Mouse (Mus musculus): ENCODE measurements around the gene Pdgfd. TPM values are rescaled to one million over a fixed set of nuclear protein-coding genes. Genes with fewer than 3 reads are reported as not detected.
A peak's percentile ranks its signal among the peaks of the same experiment; 100 is the strongest.

The Pdgfd gene
- polyA plus RNA-seq, 1 experiment from 2014 or later = 2.3 TPM

DNA sequence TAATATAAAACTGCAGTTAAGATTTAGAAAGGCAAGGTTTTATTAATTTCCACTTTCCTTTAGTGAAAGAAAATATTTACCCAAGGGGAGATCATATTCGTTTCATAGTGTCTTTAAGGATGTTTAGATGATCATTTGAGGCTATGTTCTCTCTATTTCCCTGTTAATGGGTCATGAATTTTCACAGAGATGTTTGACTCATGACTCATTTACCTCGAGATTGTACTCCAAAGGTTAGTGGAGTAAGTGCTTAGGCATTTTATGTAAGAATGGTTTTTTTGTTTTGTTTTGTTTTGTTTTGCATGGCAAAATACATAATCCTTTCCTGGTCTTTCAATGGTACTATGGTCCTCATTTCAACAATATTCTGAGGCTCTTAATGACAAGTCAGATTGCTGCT is 167.9 kb downstream of the Pdgfd start:
- Histone ChIP-seq H3K9ac (ENCODE audit: low read length) (no peak overlapping the region), H3K36me3 (ENCODE audit: control insufficient read depth, insufficient read depth, low read length) (no peaks in the 10 kb centered on the region), H3K9me3 (ENCODE audit: control insufficient read depth, low read length) (no peaks in the 10 kb centered on the region), H3K4me3 (ENCODE audit: low read depth, low read length) (no peak overlapping the region), H3K4me1 (replicated peaks; ENCODE audit: control insufficient read depth, insufficient read depth, low read length) (no peaks in the 10 kb centered on the region), H3K27me3 (ENCODE audit: control insufficient read depth, insufficient read depth, low read length) (no peaks in the 10 kb centered on the region), H3K4me2 (ENCODE audit: low read depth, low read length, severe bottlenecking) (no peak overlapping the region), H3K27ac (ENCODE audit: low read depth, low read length) (no peak overlapping the region)
- no peak for DNase-seq (ENCODE audit: low spot score)
- WGBS = 71% methylated on average over 2 of the region's 2 CpGs
- no peak for ATAC-seq (replicated peaks; ENCODE audit: low FRiP score)

DNA sequence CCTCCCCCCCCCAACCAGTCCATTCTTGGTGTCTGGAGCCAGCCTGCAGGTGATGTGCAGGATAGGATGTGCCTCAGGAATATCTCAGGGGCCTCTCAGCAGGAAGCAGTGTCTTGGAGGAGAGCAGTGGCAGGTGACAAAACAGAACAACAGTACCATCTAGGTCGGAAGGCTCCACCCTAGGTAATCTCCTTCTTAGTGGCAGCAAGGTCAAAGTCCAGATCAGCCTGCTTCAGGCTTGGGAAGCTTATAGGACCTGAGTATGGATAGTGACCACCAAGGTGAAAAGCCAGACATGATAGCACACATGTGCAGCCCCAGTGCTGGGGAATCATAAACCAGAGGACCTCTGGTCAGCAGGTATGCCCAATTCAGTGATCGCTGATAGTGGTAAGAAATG is 169.5 kb downstream of the Pdgfd start:
- H3K27ac ChIP-seq (ENCODE audit: low read depth, low read length) = no peak overlapping the region
- H3K4me1 ChIP-seq (replicated peaks; ENCODE audit: control insufficient read depth, insufficient read depth, low read length) = no peaks in the 10 kb centered on the region
- H3K27me3 ChIP-seq (ENCODE audit: control insufficient read depth, insufficient read depth, low read length) = no peaks in the 10 kb centered on the region
- WGBS = 75% methylated on average over 2 of the region's 2 CpGs
- no peaks in the 10 kb centered on the region for H3K36me3 ChIP-seq (ENCODE audit: control insufficient read depth, insufficient read depth, low read length)
- ATAC-seq (replicated peaks; ENCODE audit: low FRiP score) (no peak), DNase-seq (ENCODE audit: low spot score) (no peak)
- H3K9ac ChIP-seq (ENCODE audit: low read length) = no peak overlapping the region
- H3K4me2 ChIP-seq (ENCODE audit: low read depth, low read length, severe bottlenecking) = no peak overlapping the region
- no peak overlapping the region for H3K4me3 ChIP-seq (ENCODE audit: low read depth, low read length)
- H3K9me3 ChIP-seq (ENCODE audit: control insufficient read depth, low read length) = no peaks in the 10 kb centered on the region

DNA sequence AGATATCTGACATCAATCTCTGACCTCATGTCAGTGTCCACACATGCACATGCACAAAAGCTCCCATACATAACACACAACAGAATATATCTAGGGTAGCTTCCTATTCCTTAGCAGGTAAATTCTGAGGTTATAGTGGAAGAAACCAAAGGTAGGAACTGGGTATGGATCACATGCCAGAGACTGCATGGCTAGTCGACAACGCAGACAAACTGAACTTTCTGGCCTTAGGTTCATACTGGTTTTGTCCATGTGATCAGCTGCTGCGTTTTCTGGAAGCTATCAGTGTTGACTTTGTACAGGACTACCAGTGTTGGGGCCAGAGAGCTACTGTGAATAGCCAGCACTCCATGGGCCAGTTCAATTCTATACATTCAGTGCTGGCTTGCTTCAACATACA is 170.0 kb downstream of the Pdgfd start:
- Histone ChIP-seq H3K9me3 (ENCODE audit: control insufficient read depth, low read length) (no peaks in the 10 kb centered on the region), H3K4me3 (ENCODE audit: low read depth, low read length) (no peak overlapping the region), H3K9ac (ENCODE audit: low read length) (no peak overlapping the region), H3K27me3 (ENCODE audit: control insufficient read depth, insufficient read depth, low read length) (no peaks in the 10 kb centered on the region), H3K4me2 (ENCODE audit: low read depth, low read length, severe bottlenecking) (no peak overlapping the region), H3K4me1 (replicated peaks; ENCODE audit: control insufficient read depth, insufficient read depth, low read length) (no peaks in the 10 kb centered on the region), H3K36me3 (ENCODE audit: control insufficient read depth, insufficient read depth, low read length) (no peaks in the 10 kb centered on the region), H3K27ac (ENCODE audit: low read depth, low read length) (no peak overlapping the region)
- DNase-seq (ENCODE audit: low spot score) (no peak), ATAC-seq (replicated peaks; ENCODE audit: low FRiP score) (no peak)
- 89% methylated on average over 3 of the region's 3 CpGs for WGBS

DNA sequence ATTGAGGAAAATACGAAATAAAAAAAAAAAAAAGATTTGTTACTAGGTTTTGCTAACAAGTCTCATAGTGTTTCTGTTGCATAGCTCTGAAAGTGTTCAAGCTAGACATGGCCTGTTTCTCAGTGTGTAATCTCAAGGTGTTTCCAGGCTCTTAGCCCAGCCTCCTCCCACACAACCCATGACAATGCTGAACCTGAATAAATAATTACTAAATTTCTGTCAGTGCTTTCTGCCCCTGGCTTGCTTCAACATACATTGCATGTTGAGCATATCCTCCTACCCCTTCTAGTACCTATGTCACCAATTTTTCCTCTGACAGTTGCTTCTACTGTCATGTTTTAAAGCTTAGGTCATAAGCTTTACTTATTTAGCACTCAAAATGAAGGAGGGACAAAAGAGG is 171.0 kb downstream of the Pdgfd start:
- Histone ChIP-seq H3K4me1 (replicated peaks; ENCODE audit: control insufficient read depth, insufficient read depth, low read length) (no peaks in the 10 kb centered on the region; the same call in 1 of the 2 replicates), H3K4me3 (ENCODE audit: low read depth, low read length) (no peak overlapping the region), H3K27ac (ENCODE audit: low read depth, low read length) (no peak overlapping the region), H3K36me3 (ENCODE audit: control insufficient read depth, insufficient read depth, low read length) (no peaks in the 10 kb centered on the region), H3K27me3 (ENCODE audit: control insufficient read depth, insufficient read depth, low read length) (no peaks in the 10 kb centered on the region), H3K4me2 (ENCODE audit: low read depth, low read length, severe bottlenecking) (no peak overlapping the region), H3K9me3 (ENCODE audit: control insufficient read depth, low read length) (no peaks in the 10 kb centered on the region), H3K9ac (ENCODE audit: low read length) (no peak overlapping the region)
- WGBS = 79% methylated on average over 1 of the region's 1 CpGs
- no peak for DNase-seq (ENCODE audit: low spot score)
- ATAC-seq (replicated peaks; ENCODE audit: low FRiP score) = no peak

DNA sequence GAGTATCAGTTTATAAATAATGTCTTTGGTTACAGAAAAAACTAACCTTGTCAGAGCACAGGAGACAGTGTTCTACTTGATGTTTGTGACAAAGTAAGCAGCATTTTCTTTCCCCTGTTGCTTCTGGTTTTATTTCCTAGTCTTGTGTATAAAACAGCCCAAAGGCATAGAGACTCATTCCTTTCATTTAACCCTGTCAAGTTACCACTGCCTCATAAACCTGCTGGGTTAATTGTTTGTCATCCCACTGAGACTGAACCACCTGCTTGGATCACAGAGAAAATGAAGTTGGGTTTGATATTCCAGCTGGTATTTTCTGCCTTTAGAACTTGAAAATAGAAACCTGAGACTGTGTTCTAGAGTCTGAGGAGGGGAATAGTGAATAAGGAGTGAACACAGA is 172.4 kb downstream of the Pdgfd start:
- ATAC-seq (replicated peaks; ENCODE audit: low FRiP score) (no peak), DNase-seq (ENCODE audit: low spot score) (no peak)
- H3K36me3 ChIP-seq (ENCODE audit: control insufficient read depth, insufficient read depth, low read length) = no peaks in the 10 kb centered on the region
- no peaks in the 10 kb centered on the region; the same call in 1 of the 2 replicates for H3K4me1 ChIP-seq (replicated peaks; ENCODE audit: control insufficient read depth, insufficient read depth, low read length)
- H3K4me3 ChIP-seq (ENCODE audit: low read depth, low read length) = no peak overlapping the region
- H3K9me3 ChIP-seq (ENCODE audit: control insufficient read depth, low read length) = no peaks in the 10 kb centered on the region
- no peak overlapping the region for H3K27ac ChIP-seq (ENCODE audit: low read depth, low read length)
- H3K4me2 ChIP-seq (ENCODE audit: low read depth, low read length, severe bottlenecking) = no peak overlapping the region
- H3K9ac ChIP-seq (ENCODE audit: low read length) = no peak overlapping the region
- no peaks in the 10 kb centered on the region for H3K27me3 ChIP-seq (ENCODE audit: control insufficient read depth, insufficient read depth, low read length)

DNA sequence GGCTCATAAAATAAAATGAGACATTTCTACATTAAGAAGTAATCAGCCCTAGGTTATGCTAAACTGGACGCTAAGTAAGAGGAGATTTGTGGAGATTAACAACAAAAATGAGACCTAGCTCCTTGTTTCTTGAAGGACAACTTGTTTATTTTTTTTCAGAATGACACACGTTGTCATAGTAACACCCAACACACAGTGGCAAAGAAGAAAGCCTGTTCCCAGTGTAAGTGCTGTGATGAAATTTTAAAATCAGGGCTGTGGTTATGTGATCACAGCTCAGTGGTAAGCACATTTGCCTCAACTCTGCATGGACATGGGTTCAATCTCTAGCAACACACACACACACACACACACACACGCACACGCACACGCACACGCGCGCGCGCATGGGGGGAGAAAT is 174.5 kb downstream of the Pdgfd start:
- DNase-seq (ENCODE audit: low spot score) = no peak
- Histone ChIP-seq H3K9me3 (ENCODE audit: control insufficient read depth, low read length) (no peaks in the 10 kb centered on the region), H3K36me3 (ENCODE audit: control insufficient read depth, insufficient read depth, low read length) (no peaks in the 10 kb centered on the region), H3K9ac (ENCODE audit: low read length) (no peak overlapping the region), H3K4me2 (ENCODE audit: low read depth, low read length, severe bottlenecking) (no peak overlapping the region), H3K27ac (ENCODE audit: low read depth, low read length) (no peak overlapping the region), H3K4me1 (replicated peaks; ENCODE audit: control insufficient read depth, insufficient read depth, low read length) (no peaks in the 10 kb centered on the region; the same call in 1 of the 2 replicates), H3K4me3 (ENCODE audit: low read depth, low read length) (no peak overlapping the region), H3K27me3 (ENCODE audit: control insufficient read depth, insufficient read depth, low read length) (no peaks in the 10 kb centered on the region)
- 89% methylated on average over 10 of the region's 10 CpGs for WGBS
- no peak for ATAC-seq (replicated peaks; ENCODE audit: low FRiP score)

DNA sequence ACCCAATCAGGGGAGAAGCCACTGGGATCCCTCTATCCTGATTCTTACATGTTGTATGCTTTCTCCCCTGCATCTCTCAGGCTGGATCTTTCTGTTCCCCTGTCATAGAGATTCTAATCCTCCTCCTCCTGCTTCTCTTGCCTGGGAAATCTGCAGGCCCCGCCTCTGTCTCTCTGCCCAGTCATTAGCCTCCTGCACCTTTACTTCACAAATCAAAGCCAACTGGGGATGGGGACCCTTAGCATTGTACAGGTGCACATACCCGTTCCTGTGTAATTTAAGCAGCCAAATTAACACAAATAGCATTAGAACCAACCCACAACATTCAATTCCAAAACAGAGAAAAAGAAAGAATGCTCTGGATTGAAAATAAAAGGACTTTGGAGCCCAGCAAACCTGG is 176.1 kb downstream of the Pdgfd start:
- Histone ChIP-seq H3K4me2 (ENCODE audit: low read depth, low read length, severe bottlenecking) (no peak overlapping the region), H3K4me1 (replicated peaks; ENCODE audit: control insufficient read depth, insufficient read depth, low read length) (no peaks in the 10 kb centered on the region; the same call in 1 of the 2 replicates), H3K36me3 (ENCODE audit: control insufficient read depth, insufficient read depth, low read length) (no peaks in the 10 kb centered on the region), H3K9ac (ENCODE audit: low read length) (no peak overlapping the region), H3K27ac (ENCODE audit: low read depth, low read length) (no peak overlapping the region), H3K9me3 (ENCODE audit: control insufficient read depth, low read length) (no peaks in the 10 kb centered on the region), H3K27me3 (ENCODE audit: control insufficient read depth, insufficient read depth, low read length) (no peaks in the 10 kb centered on the region), H3K4me3 (ENCODE audit: low read depth, low read length) (no peak overlapping the region)
- no peak for ATAC-seq (replicated peaks; ENCODE audit: low FRiP score)
- WGBS = 39% methylated on average over 2 of the region's 2 CpGs
- DNase-seq (ENCODE audit: low spot score) = no peak

DNA sequence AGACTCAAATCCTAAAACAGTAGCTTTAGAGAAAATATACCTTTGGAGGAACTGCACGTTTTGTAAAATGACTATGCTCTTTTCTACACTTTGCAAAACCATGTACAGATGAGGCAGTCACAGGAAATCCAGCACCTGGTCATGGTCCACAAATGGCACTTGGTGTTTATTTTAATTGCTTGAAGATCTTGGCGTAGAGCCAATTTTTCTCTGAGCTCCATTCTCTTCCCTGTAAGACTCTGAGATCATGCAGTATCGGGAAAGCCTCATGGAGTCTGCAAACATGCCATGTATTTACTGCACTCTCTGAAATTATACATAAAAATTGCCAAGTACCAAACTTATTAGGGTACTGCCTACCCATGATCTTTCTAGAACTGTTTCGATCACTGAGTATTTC is 176.5 kb downstream of the Pdgfd start:
- Histone ChIP-seq H3K9me3 (ENCODE audit: control insufficient read depth, low read length) (no peaks in the 10 kb centered on the region), H3K4me2 (ENCODE audit: low read depth, low read length, severe bottlenecking) (no peak overlapping the region), H3K4me3 (ENCODE audit: low read depth, low read length) (no peak overlapping the region), H3K27me3 (ENCODE audit: control insufficient read depth, insufficient read depth, low read length) (no peaks in the 10 kb centered on the region), H3K4me1 (replicated peaks; ENCODE audit: control insufficient read depth, insufficient read depth, low read length) (no peaks in the 10 kb centered on the region; the same call in 1 of the 2 replicates), H3K36me3 (ENCODE audit: control insufficient read depth, insufficient read depth, low read length) (no peaks in the 10 kb centered on the region), H3K27ac (ENCODE audit: low read depth, low read length) (no peak overlapping the region), H3K9ac (ENCODE audit: low read length) (no peak overlapping the region)
- DNase-seq (ENCODE audit: low spot score) = no peak
- ATAC-seq (replicated peaks; ENCODE audit: low FRiP score) = peak; percentile 64; the same call in 1 of the 2 replicates
- 76% methylated on average over 4 of the region's 4 CpGs for WGBS

DNA sequence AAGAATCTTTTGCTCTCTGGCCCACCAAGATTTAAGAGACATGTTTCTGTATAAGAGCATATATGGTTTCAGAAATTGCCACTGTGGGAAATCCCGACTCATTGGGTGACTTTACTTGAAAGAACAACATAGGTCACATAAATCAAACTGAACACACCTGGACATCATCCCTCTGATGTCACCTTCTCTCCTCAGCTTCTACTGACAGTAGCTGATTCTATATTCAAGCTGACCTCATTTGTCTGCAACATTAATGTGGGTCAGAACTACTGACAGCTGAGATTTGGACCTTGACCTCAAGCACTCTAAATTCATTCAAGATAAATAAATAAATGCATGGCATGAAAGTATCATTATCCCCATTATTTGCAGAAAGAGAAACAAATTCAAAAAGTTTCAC is 177.0 kb downstream of the Pdgfd start:
- DNase-seq (ENCODE audit: low spot score) (no peak), ATAC-seq (replicated peaks; ENCODE audit: low FRiP score) (no peak)
- no peaks in the 10 kb centered on the region for H3K9me3 ChIP-seq (ENCODE audit: control insufficient read depth, low read length)
- H3K4me3 ChIP-seq (ENCODE audit: low read depth, low read length) = no peak overlapping the region
- no peak overlapping the region for H3K4me2 ChIP-seq (ENCODE audit: low read depth, low read length, severe bottlenecking)
- no peak overlapping the region for H3K27ac ChIP-seq (ENCODE audit: low read depth, low read length)
- WGBS = 85% methylated on average over 1 of the region's 1 CpGs
- no peaks in the 10 kb centered on the region for H3K27me3 ChIP-seq (ENCODE audit: control insufficient read depth, insufficient read depth, low read length)
- no peaks in the 10 kb centered on the region; the same call in 1 of the 2 replicates for H3K4me1 ChIP-seq (replicated peaks; ENCODE audit: control insufficient read depth, insufficient read depth, low read length)
- H3K36me3 ChIP-seq (ENCODE audit: control insufficient read depth, insufficient read depth, low read length) = no peaks in the 10 kb centered on the region
- no peak overlapping the region for H3K9ac ChIP-seq (ENCODE audit: low read length)
